Mouse (Mus musculus) liver, embryonic 11.5 days (tissue): Measurements from ENCODE around the gene Slc35e2. TPM values are rescaled to one million over a fixed set of nuclear protein-coding genes. Genes with fewer than 3 reads are reported as not detected.
"Not testable (repeated sequence)": the region's sequence is repeated elsewhere in the genome, so short reads cannot be mapped to it uniquely, and the experiment has no call there.

Experiments
- ATAC-seq: fragments of 200-750 bp; cut with Nextera tagmentation; replicated peaks from 2 replicates; pipeline ENCODE4 v1.8.0; 2017; ENCODE audit warnings: moderate number of reproducible peaks, mild to moderate bottlenecking, moderate TSS enrichment, moderate library complexity; ENCODE audit not compliant: low FRiP score
- DNase-seq: peaks from one replicate; pipeline ENCODE4 v3.0.0-alpha.2; 2017; ENCODE audit warnings: low spot score
- H3K27ac ChIP-seq: fragments of 300-500 bp; sonication (generic); 2 replicates; pipeline ENCODE4 v1.5.1; 2014; ENCODE audit warnings: mild to moderate bottlenecking, low read depth, low read length, control low read depth
- H3K27me3 ChIP-seq: fragments of 300-500 bp; sonication (generic); replicated peaks from 2 replicates; pipeline ENCODE4 v1.6.1; 2014; ENCODE audit warnings: low read length, mixed read lengths; ENCODE audit not compliant: control insufficient read depth, insufficient read depth
- H3K36me3 ChIP-seq: fragments of 300-500 bp; sonication (generic); 2 replicates; pipeline ENCODE4 v1.6.1; 2014; ENCODE audit warnings: mild to moderate bottlenecking, low read length, moderate library complexity, mixed read lengths; ENCODE audit not compliant: control insufficient read depth, insufficient read depth
- H3K4me1 ChIP-seq: fragments of 300-500 bp; sonication (generic); replicated peaks from 2 replicates; pipeline ENCODE4 v1.6.1; 2014; ENCODE audit warnings: low read length, mixed read lengths; ENCODE audit not compliant: control insufficient read depth, insufficient read depth
- H3K4me2 ChIP-seq: fragments of 300-500 bp; sonication (generic); 2 replicates; pipeline ENCODE4 v1.6.1; 2014; ENCODE audit warnings: mild to moderate bottlenecking, control low read depth, moderate library complexity
- H3K4me3 ChIP-seq: fragments of 300-500 bp; sonication (generic); 2 replicates; pipeline ENCODE4 v1.5.1; 2014; ENCODE audit warnings: low read depth, low read length, control low read depth
- H3K9ac ChIP-seq: fragments of 300-500 bp; sonication (generic); 2 replicates; pipeline ENCODE4 v1.6.1; 2014; ENCODE audit warnings: low read depth, low read length, control low read depth
- H3K9me3 ChIP-seq: fragments of 300-500 bp; sonication (generic); 2 replicates; pipeline ENCODE4 v1.6.1; 2016; ENCODE audit warnings: low read length, inconsistent platforms, mixed read lengths; ENCODE audit not compliant: control insufficient read depth
- WGBS: fragments of 180-500 bp; shearing (Covaris S2); extraction: QIAGEN DNeasy Blood & Tissue Kit; methylation state at CpG from one replicate; pipeline ENCODE4 v1.1.7; 2014; 5-methylcytosine and 5-hydroxymethylcytosine counted together
- polyA plus RNA-seq: library from polyadenylated mRNA; unstranded; fragments of >200 nt; fragmentation: Nextera tagmentation; extraction: Ambion mirVana; gene quantifications from 2 replicates; pipeline ENCODE4 v1.2.1, GENCODE M21; 2014

Gene Slc35e2
- polyA plus RNA-seq, 1 experiment from 2014 or later: 14.5 TPM

DNA sequence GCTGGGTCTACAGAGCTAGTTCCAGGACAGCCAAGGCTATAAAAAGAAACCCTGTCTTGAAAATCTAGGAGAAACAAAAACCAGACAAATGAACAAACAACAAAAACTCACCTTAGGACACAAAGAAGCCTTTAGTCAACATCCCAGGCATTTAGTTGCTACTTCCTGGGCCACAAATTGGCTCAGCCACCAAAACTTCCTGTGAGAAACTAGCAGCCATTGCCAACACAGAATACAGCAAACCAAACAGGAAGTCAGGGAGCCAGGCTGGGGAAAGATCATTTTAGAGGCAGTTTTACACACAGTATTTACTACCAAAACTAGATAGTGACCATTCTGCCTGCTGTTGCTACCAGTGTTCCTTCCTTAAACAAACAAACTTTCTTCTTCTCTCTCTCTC lies 65.7 kb downstream of the Slc35e2 start:
- Histone ChIP-seq H3K4me1 (peaks cover 6% of the 10 kb centered on the region), H3K4me2 (no peak overlapping the region), H3K9me3 (no peaks in the 10 kb centered on the region), H3K4me3 (no peak overlapping the region), H3K27me3 (no peaks in the 10 kb centered on the region), H3K27ac (no peak overlapping the region), H3K9ac (no peak overlapping the region), H3K36me3 (no peaks in the 10 kb centered on the region)
- DNase-seq (no peak), ATAC-seq (no peak)

DNA sequence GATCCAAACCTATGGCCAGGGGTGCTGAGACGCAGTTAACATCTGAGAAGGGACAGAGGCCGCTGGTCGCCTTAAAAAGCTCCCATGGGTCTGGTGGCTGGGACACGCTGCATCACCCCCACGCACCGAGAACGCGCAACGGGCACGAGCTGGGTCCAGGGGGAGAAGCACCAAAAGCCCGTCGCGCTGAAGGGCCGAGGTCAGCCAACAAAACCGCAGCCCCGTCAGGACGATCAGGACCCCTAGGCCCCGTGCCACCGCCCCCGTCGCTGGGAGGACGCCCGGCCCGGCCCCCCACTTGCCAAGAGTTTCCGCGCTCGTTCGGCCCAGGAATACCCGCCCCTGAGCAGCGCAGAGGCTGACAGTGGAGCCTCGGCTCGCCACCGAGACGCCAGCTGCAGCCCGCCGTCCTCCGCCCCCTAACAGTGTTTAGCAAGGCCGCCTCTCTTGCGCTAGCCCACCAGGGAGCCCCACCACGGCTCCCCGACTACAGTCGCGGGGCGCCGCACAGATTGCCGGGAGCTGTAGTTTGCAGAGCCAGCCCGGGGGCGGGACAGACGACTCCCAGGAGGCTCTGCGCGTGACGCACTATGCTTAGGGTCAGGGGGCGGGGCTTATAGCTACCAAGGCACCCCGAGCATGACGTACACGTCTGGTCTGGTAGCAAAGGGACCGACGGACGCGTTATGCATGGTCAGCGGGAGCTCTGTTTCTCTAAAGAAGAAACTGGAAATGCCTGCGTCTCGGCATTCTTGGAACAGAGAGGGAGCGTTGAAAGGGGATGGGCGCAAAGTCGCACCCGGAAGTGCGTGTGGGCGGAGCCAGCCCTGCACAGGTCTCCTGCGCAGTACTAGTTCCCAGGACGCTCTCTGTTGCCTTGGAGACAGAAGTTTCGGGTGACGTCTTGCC lies 67.7 kb downstream of the Slc35e2 start, which contains the start of gene Mib2:
Mib2 (minus strand) TSS at position 510 of the 909 bp plus-strand sequence.
- H3K4me1 ChIP-seq: peaks cover 6% of the 10 kb centered on the region
- peak within 1 kb of the TSS; percentile 89 for H3K4me3 ChIP-seq
- peak within 1 kb of the TSS; percentile 76 for H3K9ac ChIP-seq
- WGBS: under 1% methylated on average over 73 of the region's 73 CpGs
- peak within 1 kb of the TSS; percentile 72 for H3K4me2 ChIP-seq
- ATAC-seq (peak; percentile 99), DNase-seq (peak; percentile 97)
- H3K27ac ChIP-seq: peak within 1 kb of the TSS; percentile 52
- no peaks in the 10 kb centered on the region for H3K27me3 ChIP-seq
- no peaks in the 10 kb centered on the region for H3K9me3 ChIP-seq
- no peaks in the 10 kb centered on the region for H3K36me3 ChIP-seq

DNA sequence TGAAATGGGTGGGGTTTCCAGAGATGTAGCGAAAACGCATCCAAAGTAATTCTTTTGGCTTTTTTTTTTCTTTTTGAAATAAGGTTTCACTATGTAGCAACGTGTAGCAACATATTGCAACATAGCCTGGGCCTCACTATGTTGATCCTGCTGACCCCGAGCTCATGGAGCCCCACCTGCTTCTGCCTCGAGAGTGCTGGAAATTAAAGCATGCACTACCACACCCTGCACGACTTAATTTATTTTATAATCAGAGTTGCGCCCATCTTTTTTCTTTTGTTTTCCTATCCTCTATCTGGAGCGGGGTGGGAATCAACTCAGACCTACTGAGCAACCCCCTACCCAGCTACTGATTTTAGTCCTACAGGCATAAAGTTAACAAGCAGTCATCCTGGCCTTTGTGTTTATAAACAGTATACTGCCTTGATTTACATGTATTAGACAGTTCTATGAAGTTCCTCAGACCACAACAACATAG lies 68.4 kb downstream of the Slc35e2 start:
- H3K4me3 ChIP-seq: peak overlapping the region; percentile 89
- DNase-seq (no peak), ATAC-seq (peak; percentile 6; the same call in 1 of the 2 replicates)
- H3K9me3 ChIP-seq: no peaks in the 10 kb centered on the region
- H3K9ac ChIP-seq: 0 out of 2 replicates have a peak overlapping the region, but pooled peaks have one; percentile 38
- no peak overlapping the region for H3K27ac ChIP-seq
- no peaks in the 10 kb centered on the region for H3K27me3 ChIP-seq
- H3K4me2 ChIP-seq: peak overlapping the region; percentile 72
- peaks cover 6% of the 10 kb centered on the region for H3K4me1 ChIP-seq
- no peaks in the 10 kb centered on the region for H3K36me3 ChIP-seq
- 1% methylated on average over 8 of the region's 8 CpGs for WGBS

DNA sequence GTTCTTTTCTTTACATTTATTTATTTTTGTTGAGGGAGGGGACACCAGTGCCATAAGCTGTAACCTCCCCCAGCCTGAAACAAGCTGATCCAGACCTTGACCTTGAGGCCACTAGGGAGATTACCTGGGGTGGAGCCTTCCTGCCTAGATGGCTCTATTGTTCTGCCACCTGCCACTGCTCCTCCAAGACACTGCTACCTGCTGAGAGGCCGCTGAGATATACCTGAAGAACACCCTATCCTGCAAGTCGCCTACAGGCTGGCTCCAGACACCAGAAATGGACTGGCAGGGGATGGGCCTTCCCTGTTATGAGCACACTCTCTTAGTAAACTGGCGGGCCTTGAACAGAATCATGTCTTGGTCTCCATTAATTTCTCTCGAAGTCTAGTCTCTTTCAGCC lies 69.0 kb downstream of the Slc35e2 start:
- not testable (repeated sequence) for ATAC-seq, H3K27ac ChIP-seq, H3K27me3 ChIP-seq, DNase-seq, H3K9ac ChIP-seq, H3K4me3 ChIP-seq, H3K4me2 ChIP-seq, H3K9me3 ChIP-seq, H3K36me3 ChIP-seq, H3K4me1 ChIP-seq
- WGBS: 64% methylated on average over 4 of the region's 4 CpGs

DNA sequence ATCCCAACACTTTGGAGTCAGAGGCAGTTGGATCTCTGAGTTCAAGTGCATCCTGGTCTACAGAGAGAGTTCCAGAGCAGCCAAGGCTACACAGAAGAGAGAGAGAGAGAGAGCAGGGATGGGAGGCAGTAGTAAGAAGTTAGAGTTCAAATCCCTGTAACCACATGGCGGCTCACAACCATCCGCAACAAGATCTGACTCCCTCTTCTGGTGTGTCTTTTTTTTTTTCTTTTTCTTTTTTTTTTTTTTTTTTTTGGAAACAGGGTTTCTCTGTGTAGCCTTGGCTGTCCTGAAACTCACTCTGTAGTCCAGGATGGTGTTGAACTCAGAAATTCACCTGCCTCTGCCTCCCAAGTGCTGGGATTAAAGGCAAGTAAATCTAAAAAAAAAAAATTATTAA lies 70.9 kb downstream of the Slc35e2 start:
- H3K9me3 ChIP-seq: no peaks in the 10 kb centered on the region
- H3K4me3 ChIP-seq: no peak overlapping the region
- no peak for DNase-seq
- H3K9ac ChIP-seq: no peak overlapping the region
- 58% methylated on average over 2 of the region's 2 CpGs for WGBS
- H3K36me3 ChIP-seq: no peaks in the 10 kb centered on the region
- peaks cover 6% of the 10 kb centered on the region for H3K4me1 ChIP-seq
- no peak overlapping the region for H3K27ac ChIP-seq
- no peak for ATAC-seq
- no peak overlapping the region for H3K4me2 ChIP-seq
- H3K27me3 ChIP-seq: no peaks in the 10 kb centered on the region

Other genes with a start within 250 kb of the Slc35e2 start
- gene Prkcz, start 240.1 kb upstream of the Slc35e2 start, polyA plus RNA-seq: 5.1 and 6.8 TPM in 2 replicates
- gene Gabrd, start 203.3 kb upstream of the Slc35e2 start, polyA plus RNA-seq: not detected in 2 replicates
- gene Cfap74, start 192.2 kb upstream of the Slc35e2 start, polyA plus RNA-seq: 0.90 and 1.1 TPM in 2 replicates
- not detected in 2 replicates for gene Tmem52, start 132.3 kb upstream of the Slc35e2 start, polyA plus RNA-seq
- 273 and 277 TPM in 2 replicates for gene Gnb1, start 110.1 kb upstream of the Slc35e2 start, polyA plus RNA-seq
- 117 and 128 TPM in 2 replicates for gene Nadk, start 39.0 kb upstream of the Slc35e2 start, polyA plus RNA-seq
- gene Cdk11b, start 23.4 kb downstream of the Slc35e2 start, polyA plus RNA-seq: 57.9 and 64.9 TPM in 2 replicates
- not detected in 2 replicates for gene Gm10563, start 44.0 kb downstream of the Slc35e2 start, polyA plus RNA-seq
- gene Mmp23, start 52.0 kb downstream of the Slc35e2 start, polyA plus RNA-seq: 13.6 and 13.7 TPM in 2 replicates
- 10.4 and 12.2 TPM in 2 replicates for gene Mib2, start 67.8 kb downstream of the Slc35e2 start, polyA plus RNA-seq
- 0.86 and 1.4 TPM in 2 replicates for gene Fndc10, start 92.9 kb downstream of the Slc35e2 start, polyA plus RNA-seq
- gene Ssu72, start 103.4 kb downstream of the Slc35e2 start, polyA plus RNA-seq: 122 and 125 TPM in 2 replicates
- 0.69 and 0.70 TPM in 2 replicates for gene Tmem240, start 133.4 kb downstream of the Slc35e2 start, polyA plus RNA-seq
- 156 and 161 TPM in 2 replicates for gene Atad3a, start 159.7 kb downstream of the Slc35e2 start, polyA plus RNA-seq
- gene Vwa1, start 173.3 kb downstream of the Slc35e2 start, polyA plus RNA-seq: 1.2 and 1.3 TPM in 2 replicates
- 0.25 and 0.39 TPM in 2 replicates for gene Tmem88b, start 184.5 kb downstream of the Slc35e2 start, polyA plus RNA-seq
- gene Ankrd65, start 189.0 kb downstream of the Slc35e2 start, polyA plus RNA-seq: not detected in 2 replicates
- gene Mrpl20, start 201.5 kb downstream of the Slc35e2 start, polyA plus RNA-seq: 312 and 326 TPM in 2 replicates
- 132 and 140 TPM in 2 replicates for gene Ccnl2, start 211.1 kb downstream of the Slc35e2 start, polyA plus RNA-seq
- gene Aurkaip1, start 229.9 kb downstream of the Slc35e2 start, polyA plus RNA-seq: 199 and 212 TPM in 2 replicates
- gene Mxra8, start 238.3 kb downstream of the Slc35e2 start, polyA plus RNA-seq: 14.9 and 16.6 TPM in 2 replicates
- gene Dvl1, start 246.0 kb downstream of the Slc35e2 start, polyA plus RNA-seq: 7.0 and 11.0 TPM in 2 replicates